Mouse (Mus musculus): ENCODE data around the gene Bin2.

DNA sequence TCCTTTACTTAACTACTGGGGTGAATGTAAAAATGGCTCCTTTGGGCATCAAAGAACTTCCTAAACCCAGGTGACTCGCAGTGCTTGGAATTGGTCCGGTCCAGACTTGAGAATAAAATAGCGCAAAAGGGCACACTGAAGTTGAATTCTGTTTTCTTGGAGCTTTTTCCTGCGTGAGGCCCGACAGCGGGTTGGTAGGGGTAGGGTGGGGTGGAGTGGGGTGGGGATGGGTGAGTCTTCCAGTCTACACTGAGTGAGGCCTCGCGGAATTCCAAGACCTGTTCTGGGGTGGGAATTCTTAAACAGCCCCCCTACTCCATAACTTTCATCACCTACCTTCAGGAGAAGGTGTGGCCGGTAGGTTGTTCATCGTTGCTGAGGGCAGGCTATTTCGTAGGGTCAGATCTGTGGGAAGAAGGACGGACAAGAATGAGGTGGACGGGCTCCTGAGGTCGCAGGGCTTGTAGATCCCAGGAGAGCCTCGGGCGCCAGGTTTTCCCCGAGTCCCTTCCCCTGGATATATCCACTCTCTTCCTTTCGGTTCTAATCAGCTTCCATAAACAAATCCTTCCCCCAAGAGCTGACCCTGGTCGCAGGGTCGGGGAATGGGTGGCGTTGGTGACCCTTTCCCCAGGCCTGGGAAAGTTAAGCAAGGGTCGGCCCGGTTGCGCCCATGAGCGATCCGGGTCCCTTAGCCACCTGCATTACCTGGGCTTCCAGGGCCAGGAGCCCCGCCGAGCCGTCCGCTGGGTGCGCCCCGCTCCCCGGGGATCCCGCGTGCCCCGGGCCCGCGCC, 33.3 kb downstream of the Bin2 start:
- TF ChIP-seq CTCF (IDR thresholded peaks at IDR 0.05; ENCODE audit: low read depth) (no peak), EP300 (IDR thresholded peaks at IDR 0.05; ENCODE audit: low read depth) (no peak)
